Mouse (Mus musculus): ENCODE results near the gene Paxip1. TPM values are rescaled to one million over a fixed set of nuclear protein-coding genes. Genes with fewer than 3 reads are reported as not detected.

Gene Paxip1
- polyA plus RNA-seq, 1 experiment from 2014 or later, result 36.0 TPM

GRCm38 (mm10) chr5:27719311-27719710 lies 72.2 kb downstream of the Paxip1 start:
- no peaks in the 10 kb centered on the region for H3K27me3 ChIP-seq
- no peaks in the 10 kb centered on the region for H3K4me1 ChIP-seq
- ATAC-seq (ENCODE audit: insufficient number of reproducible peaks, insufficient read depth, low FRiP score, low TSS enrichment, low read depth), result no peak
- H3K9ac ChIP-seq, result no peak overlapping the region
- no peak overlapping the region for H3K4me3 ChIP-seq
- WGBS, result 64% methylated on average over 2 of the region's 2 CpGs
- no peak overlapping the region for H3K4me2 ChIP-seq
- no peaks in the 10 kb centered on the region for H3K9me3 ChIP-seq
- H3K36me3 ChIP-seq, result no peaks in the 10 kb centered on the region
- no peak overlapping the region for H3K27ac ChIP-seq

GRCm38 (mm10) chr5:27717301-27717700 lies 74.2 kb downstream of the Paxip1 start:
- Histone ChIP-seq H3K4me1 (no peaks in the 10 kb centered on the region), H3K9me3 (no peaks in the 10 kb centered on the region), H3K36me3 (no peaks in the 10 kb centered on the region), H3K27me3 (no peaks in the 10 kb centered on the region), H3K27ac (no peak overlapping the region), H3K4me3 (no peak overlapping the region), H3K4me2 (no peak overlapping the region), H3K9ac (no peak overlapping the region)
- no peak for ATAC-seq (ENCODE audit: insufficient number of reproducible peaks, insufficient read depth, low FRiP score, low TSS enrichment, low read depth)

- Histone ChIP-seq H3K4me3 (no peak overlapping the region), H3K27ac (no peak overlapping the region), H3K9me3 (no peaks in the 10 kb centered on the region), H3K27me3 (no peaks in the 10 kb centered on the region), H3K9ac (no peak overlapping the region), H3K36me3 (no peaks in the 10 kb centered on the region), H3K4me2 (no peak overlapping the region), H3K4me1 (no peaks in the 10 kb centered on the region)
- WGBS, result 85% methylated on average over 4 of the region's 4 CpGs
- ATAC-seq (ENCODE audit: insufficient number of reproducible peaks, insufficient read depth, low FRiP score, low TSS enrichment, low read depth), result no peak
Observed at GRCm38 (mm10) chr5:27716026-27716425, 75.5 kb downstream of the Paxip1 start.

GRCm38 (mm10) chr5:27714356-27714755 lies 77.1 kb downstream of the Paxip1 start:
- H3K4me2 ChIP-seq, result no peak overlapping the region
- WGBS, result 57% methylated on average over 9 of the region's 9 CpGs
- no peaks in the 10 kb centered on the region for H3K4me1 ChIP-seq
- H3K27me3 ChIP-seq, result no peaks in the 10 kb centered on the region
- no peak overlapping the region for H3K4me3 ChIP-seq
- H3K9ac ChIP-seq, result no peak overlapping the region
- H3K27ac ChIP-seq, result no peak overlapping the region
- no peaks in the 10 kb centered on the region for H3K9me3 ChIP-seq
- H3K36me3 ChIP-seq, result no peaks in the 10 kb centered on the region
- no peak for ATAC-seq (ENCODE audit: insufficient number of reproducible peaks, insufficient read depth, low FRiP score, low TSS enrichment, low read depth)

GRCm38 (mm10) chr5:27711461-27712192 lies 79.9 kb downstream of the Paxip1 start:
- Histone ChIP-seq H3K36me3 (no peaks in the 10 kb centered on the region), H3K4me2 (no peak overlapping the region), H3K4me1 (no peaks in the 10 kb centered on the region), H3K4me3 (no peak overlapping the region), H3K27me3 (no peaks in the 10 kb centered on the region), H3K9me3 (no peaks in the 10 kb centered on the region), H3K27ac (no peak overlapping the region), H3K9ac (no peak overlapping the region)
- 42% methylated on average over 8 of the region's 8 CpGs for WGBS
- no peak for ATAC-seq (ENCODE audit: insufficient number of reproducible peaks, insufficient read depth, low FRiP score, low TSS enrichment, low read depth)

GRCm38 (mm10) chr5:27708209-27708608 lies 83.3 kb downstream of the Paxip1 start:
- H3K4me3 ChIP-seq, result no peak overlapping the region
- H3K9me3 ChIP-seq, result no peaks in the 10 kb centered on the region
- no peak overlapping the region for H3K4me2 ChIP-seq
- no peak for ATAC-seq (ENCODE audit: insufficient number of reproducible peaks, insufficient read depth, low FRiP score, low TSS enrichment, low read depth)
- 33% methylated on average over 6 of the region's 6 CpGs for WGBS
- H3K9ac ChIP-seq, result no peak overlapping the region
- no peaks in the 10 kb centered on the region for H3K27me3 ChIP-seq
- H3K27ac ChIP-seq, result no peak overlapping the region
- H3K4me1 ChIP-seq, result no peaks in the 10 kb centered on the region
- no peaks in the 10 kb centered on the region for H3K36me3 ChIP-seq

GRCm38 (mm10) chr5:27707283-27707682 lies 84.2 kb downstream of the Paxip1 start:
- Histone ChIP-seq H3K9me3 (no peaks in the 10 kb centered on the region), H3K36me3 (no peaks in the 10 kb centered on the region), H3K4me2 (no peak overlapping the region), H3K27ac (no peak overlapping the region), H3K27me3 (no peaks in the 10 kb centered on the region), H3K4me1 (no peaks in the 10 kb centered on the region), H3K4me3 (no peak overlapping the region), H3K9ac (no peak overlapping the region)
- no peak for ATAC-seq (ENCODE audit: insufficient number of reproducible peaks, insufficient read depth, low FRiP score, low TSS enrichment, low read depth)

- H3K4me2 ChIP-seq, result no peak overlapping the region
- H3K4me3 ChIP-seq, result no peak overlapping the region
- H3K9ac ChIP-seq, result no peak overlapping the region
- ATAC-seq (ENCODE audit: insufficient number of reproducible peaks, insufficient read depth, low FRiP score, low TSS enrichment, low read depth), result no peak
- 64% methylated on average over 6 of the region's 6 CpGs for WGBS
- H3K27ac ChIP-seq, result no peak overlapping the region
- no peaks in the 10 kb centered on the region for H3K4me1 ChIP-seq
- no peaks in the 10 kb centered on the region for H3K36me3 ChIP-seq
- no peaks in the 10 kb centered on the region for H3K9me3 ChIP-seq
- no peaks in the 10 kb centered on the region for H3K27me3 ChIP-seq
Observed at GRCm38 (mm10) chr5:27706551-27706950, 84.9 kb downstream of the Paxip1 start.

GRCm38 (mm10) chr5:27705020-27705419 lies 86.5 kb downstream of the Paxip1 start:
- H3K4me2 ChIP-seq, result no peak overlapping the region
- no peaks in the 10 kb centered on the region for H3K4me1 ChIP-seq
- H3K9me3 ChIP-seq, result no peaks in the 10 kb centered on the region
- no peaks in the 10 kb centered on the region for H3K27me3 ChIP-seq
- no peak for ATAC-seq (ENCODE audit: insufficient number of reproducible peaks, insufficient read depth, low FRiP score, low TSS enrichment, low read depth)
- no peaks in the 10 kb centered on the region for H3K36me3 ChIP-seq
- H3K27ac ChIP-seq, result no peak overlapping the region
- no peak overlapping the region for H3K9ac ChIP-seq
- no peak overlapping the region for H3K4me3 ChIP-seq

GRCm38 (mm10) chr5:27702482-27702881 lies 89.0 kb downstream of the Paxip1 start:
- no peak overlapping the region for H3K4me2 ChIP-seq
- no peaks in the 10 kb centered on the region for H3K9me3 ChIP-seq
- WGBS, result 84% methylated on average over 6 of the region's 6 CpGs
- H3K27ac ChIP-seq, result no peak overlapping the region
- no peak overlapping the region for H3K4me3 ChIP-seq
- no peak for ATAC-seq (ENCODE audit: insufficient number of reproducible peaks, insufficient read depth, low FRiP score, low TSS enrichment, low read depth)
- H3K27me3 ChIP-seq, result no peaks in the 10 kb centered on the region
- H3K9ac ChIP-seq, result no peak overlapping the region
- no peaks in the 10 kb centered on the region for H3K36me3 ChIP-seq
- H3K4me1 ChIP-seq, result no peaks in the 10 kb centered on the region
